Mouse (Mus musculus) kidney, adult 2 months (tissue): Measurements from ENCODE around the gene Spg7.

Experiments
- CTCF ChIP-seq: fragments of 200-500 bp; conservative IDR thresholded peaks from 2 replicates; pipeline ENCODE4 v1.5.1; 2011; ENCODE audit warnings: low read depth, mild to moderate bottlenecking, control low read depth, low read length, moderate library complexity, mixed read lengths; ENCODE audit not compliant: insufficient read depth, insufficient read length
- POLR2A ChIP-seq: fragments of 200-500 bp; IDR thresholded peaks from one replicate; pipeline ENCODE4 v1.6.1; 2011; ENCODE audit warnings: low read depth, low read length, control low read depth

GRCm38 (mm10) chr8:123022727-123023126 is 40.0 kb upstream of the Spg7 start:
- TF ChIP-seq POLR2A (no peak), CTCF (no peak)
